Mouse (Mus musculus) G1E (cell line): ENCODE results near the gene Tex264.

ENCODE experiments used
- CTCF ChIP-seq: IDR thresholded peaks from 2 replicates; pipeline ENCODE4 v1.5.1; 2012; ENCODE audit warnings: low read depth, low read length, inconsistent platforms, mixed read lengths
- GATA2 ChIP-seq: IDR thresholded peaks from 2 replicates; pipeline ENCODE4 v1.6.1; 2012; ENCODE audit warnings: low read depth, low read length, inconsistent platforms, borderline replicate concordance
- POLR2AphosphoS5 ChIP-seq: IDR thresholded peaks from 2 replicates; pipeline ENCODE4 v1.6.1; 2012; ENCODE audit warnings: low read depth, low read length, inconsistent platforms; ENCODE audit not compliant: insufficient replicate concordance
- TAL1 ChIP-seq: conservative IDR thresholded peaks from 2 replicates; pipeline ENCODE4 v1.6.1; 2012; ENCODE audit warnings: low read depth, low read length, inconsistent platforms, mixed read lengths

GRCm38 (mm10) chr9:106632185-106632584, 53.5 kb downstream of the Tex264 start:
- TF ChIP-seq CTCF: no peak
- no peak for TF ChIP-seq POLR2AphosphoS5
- no peak for TF ChIP-seq GATA2
- no peak for TF ChIP-seq TAL1
